Mouse (Mus musculus) spleen, adult 2 months (tissue): Measurements from ENCODE around the gene Eef2k.

Source experiments
- CTCF ChIP-seq: fragments of 200-500 bp; IDR thresholded peaks from 2 replicates; pipeline ENCODE4 v1.5.1; 2011; ENCODE audit warnings: mild to moderate bottlenecking, inconsistent platforms; ENCODE audit not compliant: insufficient read depth, insufficient read length, insufficient replicate concordance; ENCODE audit errors: extremely low read depth
- POLR2A ChIP-seq: fragments of 200-500 bp; IDR thresholded peaks from 2 replicates; pipeline ENCODE4 v1.6.1; 2011; ENCODE audit warnings: low read depth, low read length, inconsistent platforms

DNA sequence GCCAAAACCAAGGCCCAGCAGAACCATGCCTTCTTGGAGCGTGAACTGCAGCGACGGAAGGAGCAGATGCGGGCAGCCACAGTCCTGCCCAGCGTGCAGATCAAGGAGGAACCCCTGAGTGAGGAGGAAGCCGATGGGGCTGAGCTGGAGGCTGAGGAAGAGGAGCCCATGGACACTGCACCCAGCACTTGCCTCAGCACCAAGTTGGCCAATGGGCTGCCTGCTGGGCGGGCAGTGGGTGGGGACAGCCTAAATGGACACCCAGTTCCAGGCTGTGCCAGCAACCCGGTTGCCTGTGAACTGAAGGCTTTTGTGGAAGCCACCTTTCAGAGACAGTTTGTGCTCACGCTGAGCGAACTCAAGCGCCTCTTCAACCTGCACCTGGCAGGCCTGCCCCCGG lies 97.7 kb downstream of the Eef2k start:
- TF ChIP-seq POLR2A (no peak), CTCF (no peak)
